Mouse (Mus musculus) adrenal gland, adult 2 months (tissue): ENCODE measurements at regions not wholly inside any gene's neighbourhood (a gene's known extent, or its start where the extent isn't known, plus 50 kb on each side); places are given as distances from the start of the nearest gene placed in this dataset.
A peak's percentile ranks its signal among the peaks of the same experiment; 100 is the strongest.

Experiments used
- DNase-seq: peaks from one replicate; pipeline ENCODE4 v3.0.0; 2021

DNA sequence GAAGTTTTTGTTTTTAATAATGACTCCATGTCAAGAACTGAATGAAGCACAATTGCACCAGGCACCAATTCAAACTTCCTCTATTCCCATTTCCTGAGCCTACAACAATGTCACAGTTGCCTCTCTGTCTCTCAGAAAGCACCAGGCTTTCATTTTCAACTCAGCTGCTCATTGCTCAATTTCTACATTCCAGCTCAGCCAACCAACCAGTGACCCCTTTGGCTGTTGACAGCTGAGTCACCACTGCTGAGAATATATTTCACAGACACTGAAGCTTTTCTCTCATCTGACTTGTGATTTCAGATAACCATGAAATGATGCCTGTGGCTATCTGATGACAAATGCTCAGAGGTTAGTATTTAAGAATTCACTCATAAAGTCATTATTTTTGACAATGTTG is 924.8 kb upstream of the Kcnd2 start:
- DNase-seq, result peak; percentile 7
